Mouse (Mus musculus) hindbrain, embryonic 14.5 days (tissue): ENCODE measurements around the gene Krtap19-1. TPM values are rescaled to one million over a fixed set of nuclear protein-coding genes. Genes with fewer than 3 reads are reported as not detected.
A peak's percentile ranks its signal among the peaks of the same experiment; 100 is the strongest.

Experiments used
- ATAC-seq: fragments of 200-750 bp; cut with Nextera tagmentation; 2 replicates; pipeline ENCODE4 v1.8.0; 2017; ENCODE audit warnings: moderate number of reproducible peaks, mild to moderate bottlenecking, moderate TSS enrichment, moderate library complexity; ENCODE audit not compliant: low FRiP score
- DNase-seq: peaks from one replicate; pipeline ENCODE4 v3.0.0-alpha.2; 2015; ENCODE audit warnings: low spot score
- H3K27ac ChIP-seq: fragments of 300-500 bp; sonication (generic); 2 replicates; pipeline ENCODE4 v1.5.1; 2014; ENCODE audit warnings: mild to moderate bottlenecking, moderate library complexity
- H3K27me3 ChIP-seq: fragments of 300-500 bp; sonication (generic); 2 replicates; pipeline ENCODE4 v1.6.1; 2014; ENCODE audit warnings: mild to moderate bottlenecking, low read length, mixed read lengths; ENCODE audit not compliant: control insufficient read depth, insufficient read depth
- H3K36me3 ChIP-seq: fragments of 300-500 bp; sonication (generic); replicated peaks from 2 replicates; pipeline ENCODE4 v1.6.1; 2014; ENCODE audit not compliant: control insufficient read depth, insufficient read depth
- H3K4me1 ChIP-seq: fragments of 300-500 bp; sonication (generic); replicated peaks from 2 replicates; pipeline ENCODE4 v1.6.1; 2014; ENCODE audit warnings: antibody characterized with exemption, low read length, mixed read lengths; ENCODE audit not compliant: control insufficient read depth, insufficient read depth
- H3K4me2 ChIP-seq: fragments of 300-500 bp; sonication (generic); replicated peaks from 2 replicates; pipeline ENCODE4 v1.6.1; 2014; ENCODE audit warnings: mild to moderate bottlenecking, moderate library complexity
- H3K4me3 ChIP-seq: fragments of 300-500 bp; sonication (generic); replicated peaks from 2 replicates; pipeline ENCODE4 v1.5.1; 2014; ENCODE audit warnings: mild to moderate bottlenecking, low read length
- H3K9ac ChIP-seq: fragments of 300-500 bp; sonication (generic); 2 replicates; pipeline ENCODE4 v1.6.1; 2014
- H3K9me3 ChIP-seq: fragments of 300-500 bp; sonication (generic); 2 replicates; pipeline ENCODE4 v1.6.1; 2016; ENCODE audit warnings: low read length; ENCODE audit not compliant: control insufficient read depth
- WGBS: fragments of 180-500 bp; shearing (Covaris S2); extraction: QIAGEN DNeasy Blood & Tissue Kit; methylation state at CpG from one replicate; pipeline ENCODE4 v1.1.7; 2014; 5-methylcytosine and 5-hydroxymethylcytosine counted together
- polyA plus RNA-seq: library from polyadenylated mRNA; unstranded; fragments of >200 nt; fragmentation: Nextera tagmentation; extraction: Ambion mirVana; gene quantifications from 2 replicates; pipeline ENCODE4 v1.2.1, GENCODE M21; 2014

The Krtap19-1 gene
- polyA plus RNA-seq = not detected in 2 replicates

DNA sequence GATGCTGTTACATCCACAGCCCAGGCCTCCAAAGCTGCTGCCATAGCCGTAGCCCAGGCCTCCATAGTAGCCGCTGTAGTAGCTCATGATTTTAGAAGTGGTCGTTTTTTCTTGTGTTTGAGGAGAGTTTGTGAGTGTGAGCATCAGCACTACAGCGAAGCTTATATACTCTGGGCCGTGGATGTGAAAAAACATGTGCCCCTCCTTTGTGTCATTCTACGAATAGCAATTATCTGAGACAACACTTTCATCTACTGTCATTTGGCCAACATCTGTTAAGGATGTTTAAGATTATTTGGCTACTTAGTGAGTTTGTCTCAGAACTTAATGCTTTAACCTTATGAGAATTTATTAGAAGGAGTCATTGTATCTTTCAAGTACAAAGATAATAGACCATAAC lies at the start of gene Krtap19-1:
Krtap19-1 (minus strand) TSS at position 101 of the 400 bp plus-strand sequence.
- no peak for DNase-seq
- H3K4me1 ChIP-seq = no peaks in the 10 kb centered on the region

DNA sequence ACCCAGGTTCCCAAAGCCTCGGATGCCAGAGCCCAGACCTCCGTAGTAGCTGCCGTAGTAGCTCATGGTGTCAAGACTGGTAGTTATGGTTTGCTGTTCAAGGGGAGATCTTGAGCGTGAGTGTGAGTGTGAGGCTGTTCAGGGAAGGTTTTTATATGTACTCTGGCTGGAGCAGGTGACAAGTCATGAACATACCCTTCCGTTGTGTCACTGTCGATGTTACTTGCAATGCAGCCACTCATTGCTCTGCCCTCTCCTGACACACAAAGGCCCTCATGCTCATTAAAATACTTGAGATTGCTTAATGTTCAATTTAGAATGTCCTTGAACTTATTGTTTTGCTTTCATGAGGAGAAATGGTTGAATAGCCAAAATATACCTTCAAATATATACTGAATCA lies 27.1 kb upstream of the Krtap19-1 start, which contains the start of gene Krtap19-5:
Krtap19-5 (minus strand) TSS at position 101 of the 400 bp plus-strand sequence.
- ATAC-seq (no peak), DNase-seq (no peak)
- Histone ChIP-seq H3K4me1 (no peaks in the 10 kb centered on the region), H3K27me3 (no peaks in the 10 kb centered on the region), H3K9me3 (no peaks in the 10 kb centered on the region), H3K36me3 (no peaks in the 10 kb centered on the region), H3K4me3 (no peak within 1 kb of the TSS), H3K27ac (no peak within 1 kb of the TSS), H3K9ac (no peak within 1 kb of the TSS), H3K4me2 (no peak within 1 kb of the TSS)
- 96% methylated on average over 6 of the region's 6 CpGs for WGBS

More for the DNA sequence above, at the start of gene Krtap19-1:
- Histone ChIP-seq H3K27ac (no peak within 1 kb of the TSS), H3K9ac (no peak within 1 kb of the TSS), H3K9me3 (no peaks in the 10 kb centered on the region), H3K4me2 (no peak within 1 kb of the TSS), H3K4me3 (no peak within 1 kb of the TSS), H3K36me3 (no peaks in the 10 kb centered on the region), H3K27me3 (no peaks in the 10 kb centered on the region)
- 91% methylated on average over 6 of the region's 6 CpGs for WGBS
- no peak for ATAC-seq

DNA sequence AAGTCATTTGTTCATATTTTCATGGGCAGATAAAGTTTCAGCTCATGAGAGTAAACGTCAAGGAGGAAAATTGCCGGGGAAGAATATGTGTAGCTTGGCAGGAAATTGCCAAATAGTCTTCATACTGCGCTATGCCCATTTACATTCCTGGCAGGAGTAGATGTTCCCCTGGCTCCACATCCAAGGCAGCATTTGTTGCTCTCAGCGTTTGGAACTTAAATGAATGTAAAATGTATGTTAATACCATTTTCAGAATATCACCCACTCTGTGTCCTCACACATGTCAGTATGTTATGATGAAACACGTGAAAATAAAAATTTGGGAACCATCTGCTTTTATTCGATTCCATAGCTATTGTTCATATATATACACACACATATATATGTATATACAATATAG lies 17.7 kb upstream of the Krtap19-1 start:
- WGBS = 89% methylated on average over 6 of the region's 6 CpGs
- Histone ChIP-seq H3K9me3 (no peaks in the 10 kb centered on the region), H3K4me1 (no peaks in the 10 kb centered on the region), H3K4me3 (no peak overlapping the region), H3K9ac (no peak overlapping the region), H3K36me3 (no peaks in the 10 kb centered on the region), H3K27me3 (no peaks in the 10 kb centered on the region), H3K4me2 (no peak overlapping the region), H3K27ac (no peak overlapping the region)
- DNase-seq (no peak), ATAC-seq (no peak)

DNA sequence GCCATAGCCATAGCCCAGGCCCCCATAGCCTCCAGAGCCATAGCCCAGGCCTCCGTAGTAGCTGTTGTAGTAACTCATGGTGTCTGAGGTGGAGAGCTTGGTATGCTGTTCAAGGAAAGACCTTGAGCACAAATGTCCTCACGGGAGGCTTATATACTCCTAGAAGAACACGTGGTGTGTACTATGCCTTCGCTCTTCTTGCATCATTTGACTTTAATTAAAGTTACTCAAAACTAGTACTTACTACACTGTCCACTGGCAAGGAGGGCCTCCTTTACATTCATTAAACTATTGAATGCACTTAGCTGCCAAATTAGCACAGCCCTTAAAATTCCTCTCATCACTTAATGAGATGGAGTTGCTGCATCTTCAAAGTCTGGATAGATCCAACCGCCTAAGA lies 15.8 kb upstream of the Krtap19-1 start, which contains the start of gene Krtap19-4:
Krtap19-4 (minus strand) TSS at position 101 of the 400 bp plus-strand sequence.
- DNase-seq = no peak
- Histone ChIP-seq H3K4me3 (no peak within 1 kb of the TSS), H3K9me3 (no peaks in the 10 kb centered on the region), H3K27ac (no peak within 1 kb of the TSS), H3K27me3 (no peaks in the 10 kb centered on the region), H3K9ac (no peak within 1 kb of the TSS), H3K36me3 (no peaks in the 10 kb centered on the region), H3K4me1 (no peaks in the 10 kb centered on the region), H3K4me2 (no peak within 1 kb of the TSS)
- WGBS = 92% methylated on average over 5 of the region's 5 CpGs
- no peak for ATAC-seq

DNA sequence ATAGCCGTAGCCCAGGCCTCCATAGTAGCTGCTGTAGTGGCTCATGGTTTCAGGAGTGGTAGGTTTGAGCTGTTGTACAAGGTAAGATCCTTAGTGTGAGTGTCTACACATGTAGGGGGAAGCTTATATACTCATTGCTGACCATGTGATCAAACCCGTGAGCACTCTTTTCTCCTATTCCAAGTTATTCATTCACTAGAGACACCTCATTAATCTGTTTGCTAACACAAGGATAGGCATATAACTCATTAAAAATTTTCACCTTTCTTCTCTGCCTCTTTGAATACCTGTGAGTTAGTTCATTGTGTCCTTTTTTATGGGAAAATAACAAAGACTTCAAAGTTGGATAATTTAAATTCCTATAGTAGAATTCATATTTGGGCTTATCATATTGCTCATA lies 8.7 kb upstream of the Krtap19-1 start, which contains the start of gene Krtap19-3:
Krtap19-3 (minus strand) TSS at position 101 of the 400 bp plus-strand sequence.
- WGBS = 96% methylated on average over 2 of the region's 2 CpGs
- no peaks in the 10 kb centered on the region for H3K27me3 ChIP-seq
- H3K9ac ChIP-seq = no peak within 1 kb of the TSS
- DNase-seq = no peak
- no peak within 1 kb of the TSS for H3K4me3 ChIP-seq
- no peak within 1 kb of the TSS for H3K4me2 ChIP-seq
- no peak for ATAC-seq
- H3K36me3 ChIP-seq = no peaks in the 10 kb centered on the region
- H3K9me3 ChIP-seq = no peaks in the 10 kb centered on the region
- H3K27ac ChIP-seq = no peak within 1 kb of the TSS
- H3K4me1 ChIP-seq = no peaks in the 10 kb centered on the region

DNA sequence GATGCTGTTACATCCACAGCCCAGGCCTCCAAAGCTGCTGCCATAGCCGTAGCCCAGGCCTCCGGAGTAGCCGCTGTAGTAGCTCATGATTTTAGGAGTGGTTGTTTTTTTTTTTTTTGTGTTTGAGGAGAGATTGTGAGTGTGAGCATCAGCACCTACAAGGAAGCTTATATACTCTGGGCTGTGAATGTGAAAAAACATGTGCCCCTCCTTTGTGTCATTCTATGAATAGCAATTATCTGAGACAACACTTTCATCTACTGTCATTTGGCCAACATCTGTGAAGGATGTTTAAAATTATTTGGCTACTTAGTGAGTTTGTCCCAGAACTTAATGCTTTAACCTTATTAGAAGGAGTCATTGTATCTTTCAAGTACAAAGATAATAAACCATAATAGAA lies 5.0 kb upstream of the Krtap19-1 start, which contains the start of gene Krtap19-2:
Krtap19-2 (minus strand) TSS at position 101 of the 400 bp plus-strand sequence.
- WGBS = 99% methylated on average over 3 of the region's 3 CpGs
- Histone ChIP-seq H3K4me3 (no peak within 1 kb of the TSS), H3K9ac (no peak within 1 kb of the TSS), H3K27me3 (no peaks in the 10 kb centered on the region), H3K4me2 (no peak within 1 kb of the TSS), H3K4me1 (no peaks in the 10 kb centered on the region), H3K9me3 (no peaks in the 10 kb centered on the region), H3K27ac (no peak within 1 kb of the TSS), H3K36me3 (no peaks in the 10 kb centered on the region)
- no peak for ATAC-seq
- DNase-seq = no peak

DNA sequence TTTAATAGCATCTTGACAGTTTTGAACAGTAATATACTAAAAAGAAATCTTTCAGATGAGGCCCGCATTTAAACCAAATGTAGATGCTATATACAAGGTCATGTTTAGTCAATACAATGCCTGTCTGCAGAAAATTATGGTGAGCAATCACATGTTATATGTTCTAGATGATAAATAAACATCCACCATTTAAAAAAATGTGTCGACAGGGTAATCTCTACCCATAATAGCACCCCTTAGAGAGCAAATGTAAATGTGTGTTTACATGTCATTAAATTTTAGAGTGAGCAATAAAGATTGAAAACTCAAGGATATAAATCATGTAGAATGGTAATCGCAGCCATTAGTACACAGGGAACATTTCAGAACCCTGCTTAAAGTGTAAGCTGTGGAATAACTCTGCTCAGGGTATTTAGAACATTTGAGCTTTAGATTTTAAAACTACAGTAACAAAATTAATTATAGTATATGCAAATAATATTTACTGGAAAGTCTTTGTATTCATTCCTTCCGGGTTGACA lies 4.3 kb downstream of the Krtap19-1 start:
- Histone ChIP-seq H3K4me2 (no peak overlapping the region), H3K27me3 (no peaks in the 10 kb centered on the region), H3K4me3 (no peak overlapping the region), H3K36me3 (no peaks in the 10 kb centered on the region), H3K27ac (no peak overlapping the region), H3K4me1 (no peaks in the 10 kb centered on the region), H3K9ac (no peak overlapping the region), H3K9me3 (no peaks in the 10 kb centered on the region)
- ATAC-seq (no peak), DNase-seq (no peak)
- WGBS = 84% methylated on average over 4 of the region's 4 CpGs

DNA sequence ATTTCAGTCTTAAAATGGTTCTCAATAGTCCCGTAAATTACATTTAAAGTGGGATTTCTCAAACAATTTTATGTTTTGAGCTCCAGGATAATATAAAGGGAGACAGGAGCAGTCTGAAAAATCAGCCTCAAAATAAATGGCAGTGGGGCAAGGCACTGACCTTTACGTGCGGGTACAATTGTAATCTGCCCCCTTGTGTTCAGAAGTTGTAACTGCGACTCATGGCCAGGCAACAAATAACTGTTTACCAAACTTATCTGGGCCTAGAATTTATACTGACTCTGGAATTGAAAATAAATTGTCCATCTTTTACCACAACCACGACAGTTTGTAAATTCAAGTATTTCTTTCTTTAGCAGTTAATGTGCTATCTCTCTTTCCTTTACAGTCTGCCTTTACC lies 17.8 kb downstream of the Krtap19-1 start:
- Histone ChIP-seq H3K9me3 (no peaks in the 10 kb centered on the region), H3K4me2 (no peak overlapping the region), H3K27ac (no peak overlapping the region), H3K4me3 (no peak overlapping the region), H3K36me3 (no peaks in the 10 kb centered on the region), H3K27me3 (no peaks in the 10 kb centered on the region), H3K4me1 (no peaks in the 10 kb centered on the region), H3K9ac (no peak overlapping the region)
- peak; percentile 48 for DNase-seq
- ATAC-seq = no peak
- WGBS = 10% methylated on average over 5 of the region's 5 CpGs

DNA sequence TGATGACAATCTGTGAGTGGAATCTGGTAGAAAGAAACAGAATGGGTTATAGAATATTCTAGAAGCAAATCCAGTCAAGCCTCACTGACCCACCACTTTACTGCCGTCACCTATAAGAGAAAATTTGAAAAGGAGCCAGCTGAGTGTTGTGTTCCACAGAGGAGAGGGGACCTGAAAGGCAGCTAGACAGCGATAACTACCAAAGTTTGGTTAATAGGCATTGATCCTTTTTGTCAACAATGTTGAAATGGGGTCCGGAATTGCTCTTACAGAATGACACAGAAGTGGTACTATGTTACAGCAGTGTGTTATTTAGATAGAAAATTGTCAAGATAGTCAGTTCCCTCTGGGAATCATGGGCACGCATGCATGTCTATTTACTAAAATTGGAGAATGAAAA lies 20.7 kb downstream of the Krtap19-1 start:
- 92% methylated on average over 4 of the region's 4 CpGs for WGBS
- H3K4me3 ChIP-seq = no peak overlapping the region
- DNase-seq (no peak), ATAC-seq (no peak)
- H3K4me2 ChIP-seq = no peak overlapping the region
- no peaks in the 10 kb centered on the region for H3K27me3 ChIP-seq
- no peaks in the 10 kb centered on the region for H3K9me3 ChIP-seq
- no peak overlapping the region for H3K9ac ChIP-seq
- H3K36me3 ChIP-seq = no peaks in the 10 kb centered on the region
- no peak overlapping the region for H3K27ac ChIP-seq
- H3K4me1 ChIP-seq = no peaks in the 10 kb centered on the region

DNA sequence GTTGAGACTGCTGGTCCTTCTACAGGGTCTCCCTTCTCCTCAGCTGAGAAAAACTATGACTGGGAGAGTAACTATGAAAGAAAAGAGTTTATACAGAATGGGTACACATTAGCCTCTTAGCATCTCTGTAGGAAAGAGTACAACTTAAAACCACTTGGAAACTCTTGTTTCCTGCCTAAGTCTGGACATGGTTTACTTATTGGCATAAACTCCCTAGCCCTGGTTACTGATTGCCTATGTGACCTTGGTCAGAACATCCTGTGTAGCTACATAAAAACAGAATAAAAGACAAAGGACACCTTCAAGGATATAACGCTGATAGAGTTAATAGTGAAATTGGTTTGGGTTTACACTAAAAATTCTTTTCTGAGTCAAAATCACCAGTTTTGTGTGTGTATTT lies 21.8 kb downstream of the Krtap19-1 start:
- Histone ChIP-seq H3K4me2 (no peak overlapping the region), H3K36me3 (no peaks in the 10 kb centered on the region), H3K4me3 (no peak overlapping the region), H3K27ac (no peak overlapping the region), H3K9ac (no peak overlapping the region), H3K9me3 (no peaks in the 10 kb centered on the region), H3K27me3 (no peaks in the 10 kb centered on the region), H3K4me1 (no peaks in the 10 kb centered on the region)
- WGBS = 98% methylated on average over 1 of the region's 1 CpGs
- ATAC-seq (no peak), DNase-seq (no peak)
